Mouse (Mus musculus) cortical plate, adult 2 months (tissue): Measurements from ENCODE around the gene Ntn1.

Experiments
- CTCF ChIP-seq: fragments of 200-500 bp; IDR thresholded peaks from 2 replicates; pipeline ENCODE4 v1.5.1; 2011; ENCODE audit warnings: mild to moderate bottlenecking, control low read depth, low read length; ENCODE audit not compliant: insufficient read depth; ENCODE audit errors: extremely low read depth
- POLR2A ChIP-seq: fragments of 200-500 bp; IDR thresholded peaks from 2 replicates; pipeline ENCODE4 v1.6.1; 2011; ENCODE audit warnings: mild to moderate bottlenecking, low read length, control low read depth; ENCODE audit not compliant: insufficient read depth; ENCODE audit errors: extremely low read depth

GRCm38 (mm10) chr11:68308911-68309580 is 91.6 kb downstream of the Ntn1 start:
- no peak for TF ChIP-seq POLR2A
- no peak for TF ChIP-seq CTCF
